Mouse (Mus musculus) MEL (cell line): ENCODE data around the gene Catsperz. TPM values are rescaled to one million over a fixed set of nuclear protein-coding genes. Genes with fewer than 3 reads are reported as not detected.
"Not testable (repeated sequence)": the region's sequence is repeated elsewhere in the genome, so short reads cannot be mapped to it uniquely, and the experiment has no call there.

Experiments used
- DNase-seq: peaks from one replicate; pipeline ENCODE4 v3.0.0; 2011; ENCODE audit warnings: low read depth, low spot score
- H3K27ac ChIP-seq: 2 replicates; pipeline ENCODE4 v1.5.1; 2012; ENCODE audit warnings: low read depth, mild to moderate bottlenecking, control low read depth, low read length, moderate library complexity; ENCODE audit not compliant: control insufficient read depth
- H3K27me3 ChIP-seq, 2 experiments: fragments of 150-350 bp in 1 of 2; sonication (generic) in 1 of 2; 2 replicates each; pipeline ENCODE4 v1.6.1; 2012; ENCODE audit warnings: low read length in 2 of 2, mild to moderate bottlenecking in 2 of 2, improper control_type of control experiment in 1 of 2, moderate library complexity in 1 of 2; ENCODE audit not compliant: insufficient read depth in 2 of 2, control insufficient read depth in 1 of 2
- H3K36me3 ChIP-seq, 2 experiments: 2 replicates each; pipeline ENCODE4 v1.6.1; 2012 to 2014; ENCODE audit warnings: low read length in 2 of 2, improper control_type of control experiment in 1 of 2, inconsistent platforms in 1 of 2, mild to moderate bottlenecking in 1 of 2; ENCODE audit not compliant: insufficient read depth in 2 of 2, control insufficient read depth in 1 of 2
- H3K4me1 ChIP-seq, 2 experiments: fragments of 150-350 bp in 1 of 2; sonication (generic) in 1 of 2; 2 replicates each; pipeline ENCODE4 v1.6.1; 2012; ENCODE audit warnings: low read length in 2 of 2, improper control_type of control experiment in 1 of 2, mild to moderate bottlenecking in 1 of 2; ENCODE audit not compliant: insufficient read depth in 2 of 2, control insufficient read depth in 1 of 2
- H3K4me3 ChIP-seq, 2 experiments: fragments of 150-350 bp in 1 of 2; sonication (generic) in 1 of 2; 2 replicates each; pipeline ENCODE4 v1.5.1; 2012; ENCODE audit warnings: low read depth in 2 of 2, low read length in 2 of 2, mild to moderate bottlenecking in 2 of 2, moderate library complexity in 2 of 2, control low read depth in 1 of 2, improper control_type of control experiment in 1 of 2; ENCODE audit not compliant: control insufficient read depth in 1 of 2, insufficient read depth in 1 of 2
- H3K79me2 ChIP-seq: 2 replicates; pipeline ENCODE4 v1.6.1; 2012; ENCODE audit warnings: mild to moderate bottlenecking, low read length, moderate library complexity; ENCODE audit not compliant: control insufficient read depth, poor library complexity, insufficient read depth
- H3K9ac ChIP-seq: 2 replicates; pipeline ENCODE4 v1.6.1; 2012; ENCODE audit warnings: low read depth, mild to moderate bottlenecking, control low read depth, low read length, moderate library complexity; ENCODE audit not compliant: control insufficient read depth, poor library complexity, severe bottlenecking
- H3K9me3 ChIP-seq: fragments of 150-350 bp; sonication (generic); replicated peaks from 2 replicates; pipeline ENCODE4 v1.6.1; 2012; ENCODE audit warnings: mild to moderate bottlenecking, low read length, improper control_type of control experiment, moderate library complexity; ENCODE audit not compliant: insufficient read depth
- CHD1 ChIP-seq: IDR thresholded peaks from 2 replicates; pipeline ENCODE4 v1.6.1; 2012; ENCODE audit warnings: low read depth, mild to moderate bottlenecking, inconsistent platforms, low read length, improper control_type of control experiment
- ELF1 ChIP-seq: IDR thresholded peaks from 2 replicates; pipeline ENCODE4 v1.6.1; 2014; ENCODE audit warnings: low read depth, mild to moderate bottlenecking, inconsistent platforms, low read length, improper control_type of control experiment, moderate library complexity
- EP300 ChIP-seq, 2 experiments: IDR thresholded peaks; 2 replicates each; pipeline ENCODE4 v1.6.1; 2011; ENCODE audit warnings: improper control_type of control experiment in 2 of 2, low read length in 2 of 2, low read depth in 1 of 2, mild to moderate bottlenecking in 1 of 2
- ETS1 ChIP-seq: IDR thresholded peaks from 2 replicates; pipeline ENCODE4 v1.6.1; 2012; ENCODE audit warnings: low read depth, mild to moderate bottlenecking, inconsistent platforms, low read length, improper control_type of control experiment, moderate library complexity
- GATA1 ChIP-seq: IDR thresholded peaks from 2 replicates; pipeline ENCODE4 v1.6.1; 2011; ENCODE audit warnings: low read depth, low read length, improper control_type of control experiment
- HCFC1 ChIP-seq: IDR thresholded peaks from 2 replicates; pipeline ENCODE4 v1.6.1; 2012; ENCODE audit warnings: low read depth, mild to moderate bottlenecking, inconsistent platforms, low read length, improper control_type of control experiment, moderate library complexity
- MAFK ChIP-seq: IDR thresholded peaks from 2 replicates; pipeline ENCODE4 v1.6.1; 2011; ENCODE audit warnings: low read depth, mild to moderate bottlenecking, low read length, improper control_type of control experiment, borderline replicate concordance
- MAX ChIP-seq: IDR thresholded peaks from 2 replicates; pipeline ENCODE4 v1.6.1; 2011; ENCODE audit warnings: low read length, improper control_type of control experiment
- MAZ ChIP-seq: IDR thresholded peaks from 2 replicates; pipeline ENCODE4 v1.6.1; 2012; ENCODE audit warnings: low read depth, mild to moderate bottlenecking, inconsistent platforms, low read length, improper control_type of control experiment
- MXI1 ChIP-seq: IDR thresholded peaks from 2 replicates; pipeline ENCODE4 v1.6.1; 2011; ENCODE audit warnings: mild to moderate bottlenecking, low read depth, low read length, improper control_type of control experiment
- MYB ChIP-seq: IDR thresholded peaks from 2 replicates; pipeline ENCODE4 v1.6.1; 2011; ENCODE audit warnings: mild to moderate bottlenecking, low read depth, low read length, improper control_type of control experiment
- MYC ChIP-seq: IDR thresholded peaks from 2 replicates; pipeline ENCODE4 v1.6.1; 2011; ENCODE audit warnings: low read depth, mild to moderate bottlenecking, low read length, improper control_type of control experiment, moderate library complexity
- NELFE ChIP-seq: IDR thresholded peaks from 2 replicates; pipeline ENCODE4 v1.6.1; 2011; ENCODE audit warnings: low read depth, low read length, improper control_type of control experiment
- NRF1 ChIP-seq: IDR thresholded peaks from 2 replicates; pipeline ENCODE4 v1.6.1; 2014; ENCODE audit warnings: low read depth, mild to moderate bottlenecking, inconsistent platforms, low read length, improper control_type of control experiment, moderate library complexity; ENCODE audit not compliant: poor library complexity, insufficient read depth, severe bottlenecking
- POLR2A ChIP-seq, 2 experiments: IDR thresholded peaks; 2 replicates each; pipeline ENCODE4 v1.6.1; 2011 to 2012; ENCODE audit warnings: low read length in 2 of 2, mild to moderate bottlenecking in 2 of 2, control low read depth in 1 of 2, improper control_type of control experiment in 1 of 2, low read depth in 1 of 2, moderate library complexity in 1 of 2; ENCODE audit not compliant: control insufficient read depth in 1 of 2, insufficient read depth in 1 of 2, poor library complexity in 1 of 2
- POLR2AphosphoS2 ChIP-seq: IDR thresholded peaks from 2 replicates; pipeline ENCODE4 v1.6.1; 2011; ENCODE audit warnings: low read length, improper control_type of control experiment
- RCOR1 ChIP-seq: IDR thresholded peaks from 2 replicates; pipeline ENCODE4 v1.6.1; 2012; ENCODE audit warnings: low read depth, mild to moderate bottlenecking, inconsistent platforms, low read length, improper control_type of control experiment
- SIN3A ChIP-seq: IDR thresholded peaks from 2 replicates; pipeline ENCODE4 v1.6.1; 2012; ENCODE audit warnings: low read length, improper control_type of control experiment, inconsistent platforms
- TAL1 ChIP-seq: IDR thresholded peaks from 2 replicates; pipeline ENCODE4 v1.6.1; 2012; ENCODE audit warnings: mild to moderate bottlenecking, inconsistent platforms, low read length, moderate library complexity, mixed read lengths
- TBP ChIP-seq: IDR thresholded peaks from 2 replicates; pipeline ENCODE4 v1.8.0; 2011; ENCODE audit warnings: low read depth, low read length, improper control_type of control experiment
- USF1 ChIP-seq: IDR thresholded peaks from 2 replicates; pipeline ENCODE4 v1.6.1; 2014; ENCODE audit warnings: low read depth, mild to moderate bottlenecking, inconsistent platforms, low read length, improper control_type of control experiment, moderate library complexity
- ZC3H11A ChIP-seq: IDR thresholded peaks from 2 replicates; pipeline ENCODE4 v1.6.1; 2012; ENCODE audit warnings: low read depth, mild to moderate bottlenecking, inconsistent platforms, low read length, improper control_type of control experiment
- ZMIZ1 ChIP-seq: IDR thresholded peaks from 2 replicates; pipeline ENCODE4 v1.6.1; 2012; ENCODE audit warnings: low read depth, mild to moderate bottlenecking, inconsistent platforms, low read length, improper control_type of control experiment, moderate library complexity
- ZNF384 ChIP-seq: IDR thresholded peaks from 2 replicates; pipeline ENCODE4 v1.6.1; 2012; ENCODE audit warnings: low read depth, mild to moderate bottlenecking, inconsistent platforms, low read length, improper control_type of control experiment
- polyA plus RNA-seq, 2 experiments: library from polyadenylated mRNA; stranded (reverse) in 1 of 2; unstranded in 1 of 2; fragments of >175 nt in 1 of 2; fragments of >200 nt in 1 of 2; gene quantifications; 2 replicates each; pipeline versions ENCODE4 v1.2.1 to v1.2.4; 2012; ENCODE audit warnings: low replicate concordance in 2 of 2, low read depth in 1 of 2; ENCODE audit not compliant: insufficient read length in 2 of 2, insufficient read depth in 1 of 2, missing spikeins in 1 of 2
- total RNA-seq: library from RNA; depleted of rRNA; stranded (reverse); fragments of 300-350 nt; gene quantifications from 2 replicates; pipeline ENCODE4 v1.2.3, GENCODE M21; 2012

The Catsperz gene
- total and polyA plus RNA-seq, 3 experiments = 0.65 to 2.4 TPM; not detected in 1

- no peak overlapping the region for H3K9ac ChIP-seq
- H3K9me3 ChIP-seq = no peaks in the 10 kb centered on the region
- no peaks in the 10 kb centered on the region; a peak in 2 of 4 replicates for H3K36me3 ChIP-seq
- TF ChIP-seq USF1 = no peak
- no peak for TF ChIP-seq ZC3H11A
- no peak for TF ChIP-seq ZNF384
- TF ChIP-seq HCFC1 = no peak
- peaks cover 5% of the 10 kb centered on the region for H3K79me2 ChIP-seq
- no peaks in the 10 kb centered on the region for H3K27me3 ChIP-seq
- H3K4me1 ChIP-seq = peaks cover 0 to 3% of the 10 kb centered on the region in 2 experiments; a peak in 1 of 4 replicates
- H3K27ac ChIP-seq = no peak overlapping the region
- no peak for DNase-seq
- H3K4me3 ChIP-seq = no peak overlapping the region
Measured at GRCm38 (mm10) chr19:6903031-6903430, 22.1 kb downstream of the Catsperz start.

- H3K27me3 ChIP-seq = no peaks in the 10 kb centered on the region
- no peak overlapping the region for H3K4me3 ChIP-seq
- H3K79me2 ChIP-seq = peaks cover 6% of the 10 kb centered on the region; the same call in 1 of the 2 replicates
- DNase-seq = no peak
- TF ChIP-seq MAZ (no peak), ZC3H11A (no peak), MAFK (no peak), NRF1 (no peak), POLR2A (IDR thresholded peaks at IDR 0.05; ENCODE audit: control insufficient read depth in 1 of 2, insufficient read depth in 1 of 2, low read depth in 1 of 2, low read length in 2 of 2, poor library complexity in 1 of 2) (no peak), MXI1 (no peak)
- TF ChIP-seq, all 39 proteins: peak for 0
- Histone ChIP-seq H3K9me3 (no peaks in the 10 kb centered on the region), H3K36me3 (peaks cover 0 to 4% of the 10 kb centered on the region in 2 experiments; a peak in 3 of 4 replicates), H3K4me1 (peaks cover 0 to 4% of the 10 kb centered on the region in 2 experiments; a peak in 1 of 4 replicates), H3K9ac (no peak overlapping the region), H3K27ac (no peak overlapping the region)
Measured at GRCm38 (mm10) chr19:6899641-6900040, 25.5 kb downstream of the Catsperz start.

- H3K4me3 ChIP-seq = peak overlapping the region; percentile 56 to 88
- H3K36me3 ChIP-seq = peaks cover 0 to 15% of the 10 kb centered on the region in 2 experiments; a peak in 3 of 4 replicates
- H3K27me3 ChIP-seq, H3K9me3 ChIP-seq, H3K79me2 ChIP-seq: not testable (repeated sequence)
- peak overlapping the region; percentile 88 for H3K9ac ChIP-seq
- DNase-seq = peak; percentile 94
- H3K27ac ChIP-seq = peak overlapping the region; percentile 80
- peaks cover 3 to 20% of the 10 kb centered on the region in 2 experiments for H3K4me1 ChIP-seq
- TF ChIP-seq MXI1 (peak; percentile 80), ZMIZ1 (peak; percentile 56; the same call in 1 of the 2 replicates), TAL1 (peak; percentile 32; the same call in 1 of the 2 replicates), MAX (peak; percentile 70), POLR2AphosphoS2 (peak; percentile 28; the same call in 1 of the 2 replicates), CHD1 (0 out of 2 replicates have a peak, but pooled peaks have one; percentile 1), RCOR1 (peak; percentile 88), SIN3A (peak; percentile 84; the same call in 1 of the 2 replicates), ETS1 (peak; percentile 91), EP300 (IDR thresholded peaks at IDR 0.05; ENCODE audit: low read depth in 1 of 2, low read length in 2 of 2) (peak; percentile 49 to 65), TBP (peak; percentile 51; the same call in 1 of the 2 replicates), MYB (0 out of 2 replicates have a peak, but pooled peaks have one; percentile 40), POLR2A (IDR thresholded peaks at IDR 0.05; ENCODE audit: control insufficient read depth in 1 of 2, insufficient read depth in 1 of 2, low read depth in 1 of 2, low read length in 2 of 2, poor library complexity in 1 of 2) (peak in 1 of 2 experiments; percentile 46; a peak in 2 of 4 replicates), ELF1 (0 out of 2 replicates have a peak, but pooled peaks have one; percentile 15), MYC (peak; percentile 70; the same call in 1 of the 2 replicates), GATA1 (peak; percentile 66; the same call in 1 of the 2 replicates), NELFE (peak; percentile 34; the same call in 1 of the 2 replicates)
Measured at GRCm38 (mm10) chr19:6895608-6896305, 29.4 kb downstream of the Catsperz start.
